Mouse (Mus musculus): ENCODE data around the gene Agbl4.
A peak's percentile ranks its signal among the peaks of the same experiment; 100 is the strongest.

The Agbl4 gene

GRCm38 (mm10) chr4:111390736-111391135 lies 993.3 kb downstream of the Agbl4 start:
- DNase-seq (ENCODE audit: low spot score in 2 of 2) = no peak

GRCm38 (mm10) chr4:111399784-111400183 lies 1002.3 kb downstream of the Agbl4 start:
- DNase-seq (ENCODE audit: low spot score in 2 of 2) = peak in 1 of 2 experiments; percentile 37

- no peak for DNase-seq (ENCODE audit: low spot score in 2 of 2)
Measured at GRCm38 (mm10) chr4:111400676-111401075, 1003.2 kb downstream of the Agbl4 start.

GRCm38 (mm10) chr4:111403243-111403642 lies 1005.8 kb downstream of the Agbl4 start:
- DNase-seq (ENCODE audit: low spot score in 2 of 2) = no peak

GRCm38 (mm10) chr4:111410731-111411130 lies 1013.3 kb downstream of the Agbl4 start:
- DNase-seq (ENCODE audit: low spot score in 2 of 2) = no peak

- no peak for DNase-seq (ENCODE audit: low spot score in 2 of 2)
Measured at GRCm38 (mm10) chr4:111414399-111414798, 1016.9 kb downstream of the Agbl4 start.

- peak; percentile 37 to 78 for DNase-seq (ENCODE audit: low spot score in 2 of 2)
Measured at GRCm38 (mm10) chr4:111414818-111415488, 1017.5 kb downstream of the Agbl4 start, which contains the start of gene Bend5. Gene Bend5, plus strand, starts transcription at chr4:111415006.

GRCm38 (mm10) chr4:111416126-111416525 lies 1018.7 kb downstream of the Agbl4 start:
- peak in 1 of 2 experiments; percentile 15 for DNase-seq (ENCODE audit: low spot score in 2 of 2)

GRCm38 (mm10) chr4:111416551-111416950 lies 1019.1 kb downstream of the Agbl4 start:
- no peak for DNase-seq (ENCODE audit: low spot score in 2 of 2)

- DNase-seq (ENCODE audit: low spot score in 2 of 2) = no peak
Measured at GRCm38 (mm10) chr4:111417716-111418115, 1020.3 kb downstream of the Agbl4 start.

GRCm38 (mm10) chr4:111419476-111419875 lies 1022.0 kb downstream of the Agbl4 start:
- no peak for DNase-seq (ENCODE audit: low spot score in 2 of 2)

GRCm38 (mm10) chr4:111420031-111420430 lies 1022.6 kb downstream of the Agbl4 start:
- no peak for DNase-seq (ENCODE audit: low spot score in 2 of 2)

- DNase-seq (ENCODE audit: low spot score in 2 of 2) = no peak
Measured at GRCm38 (mm10) chr4:111420955-111421354, 1023.5 kb downstream of the Agbl4 start.

- no peak for DNase-seq (ENCODE audit: low spot score in 2 of 2)
Measured at GRCm38 (mm10) chr4:111421785-111422184, 1024.3 kb downstream of the Agbl4 start.

GRCm38 (mm10) chr4:111424371-111424950 lies 1027.0 kb downstream of the Agbl4 start:
- no peak for DNase-seq (ENCODE audit: low spot score in 2 of 2)

- no peak for DNase-seq (ENCODE audit: low spot score in 2 of 2)
Measured at GRCm38 (mm10) chr4:111425170-111425569, 1027.7 kb downstream of the Agbl4 start.

- no peak for DNase-seq (ENCODE audit: low spot score in 2 of 2)
Measured at GRCm38 (mm10) chr4:111431186-111431585, 1033.7 kb downstream of the Agbl4 start.

- DNase-seq (ENCODE audit: low spot score in 2 of 2) = no peak
Measured at GRCm38 (mm10) chr4:111432013-111432412, 1034.6 kb downstream of the Agbl4 start.

GRCm38 (mm10) chr4:111432417-111432816 lies 1035.0 kb downstream of the Agbl4 start:
- DNase-seq (ENCODE audit: low spot score in 2 of 2) = no peak

- peak; percentile 19 to 44 for DNase-seq (ENCODE audit: low spot score in 2 of 2)
Measured at GRCm38 (mm10) chr4:111441709-111442108, 1044.2 kb downstream of the Agbl4 start.

GRCm38 (mm10) chr4:111442435-111443238 lies 1045.2 kb downstream of the Agbl4 start:
- DNase-seq (ENCODE audit: low spot score in 2 of 2) = peak in 1 of 2 experiments; percentile 25

GRCm38 (mm10) chr4:111443906-111444615 lies 1046.6 kb downstream of the Agbl4 start:
- no peak for DNase-seq (ENCODE audit: low spot score in 2 of 2)
